Mouse (Mus musculus) inflammation-experienced regulatory T-cells, adult 16 weeks (primary cell): ENCODE measurements around the gene Ntn4. TPM values are rescaled to one million over a fixed set of nuclear protein-coding genes. Genes with fewer than 3 reads are reported as not detected.

ENCODE experiments used
- polyA plus RNA-seq: library from polyadenylated mRNA; unstranded; fragments of 100-300 nt; shearing (Covaris generic); gene quantifications from one replicate; pipeline ENCODE4 v1.2.1, GENCODE M21; 2017

Gene Ntn4
- polyA plus RNA-seq, result 0.41 TPM

DNA sequence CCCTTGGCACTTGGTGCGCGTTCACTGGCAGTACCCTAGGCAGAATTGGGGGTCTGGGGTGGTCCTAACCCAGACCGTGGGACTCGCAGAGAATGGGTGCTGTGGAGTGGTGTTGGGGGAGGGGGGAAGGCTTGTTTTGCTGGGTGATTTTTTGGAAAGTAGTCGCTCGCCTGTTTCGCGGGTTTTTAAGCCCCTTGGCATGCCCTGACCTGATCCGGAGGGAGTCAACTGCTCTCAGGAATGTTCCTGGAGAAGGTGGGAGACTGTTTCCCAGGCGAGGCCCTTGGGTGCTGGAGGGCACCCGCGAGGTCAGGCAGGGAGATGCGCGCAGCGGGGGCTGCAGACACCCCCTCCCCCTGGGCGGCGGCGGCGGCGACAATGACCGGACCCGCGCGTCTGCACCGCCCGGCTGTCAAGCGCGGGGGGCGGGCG, at the start of gene Ntn4:
Gene Ntn4, plus strand, starts transcription at position 161 of the 432 bp plus-strand sequence.

Other genes starting within 250 kb of the Ntn4 start
- 329 TPM for gene Lta4h, start 187.3 kb upstream of the Ntn4 start, polyA plus RNA-seq
- 0.44 TPM for gene Hal, start 151.9 kb upstream of the Ntn4 start, polyA plus RNA-seq
- gene Amdhd1, start 100.6 kb upstream of the Ntn4 start, polyA plus RNA-seq, result 0.95 TPM
- gene Ccdc38, start 100.0 kb upstream of the Ntn4 start, polyA plus RNA-seq, result 2.3 TPM
- 49.3 TPM for gene Snrpf, start 51.0 kb upstream of the Ntn4 start, polyA plus RNA-seq
- not detected for gene Usp44, start 190.9 kb downstream of the Ntn4 start, polyA plus RNA-seq